Mouse (Mus musculus): ENCODE data around the gene Nolc1.

Nolc1 gene

DNA sequence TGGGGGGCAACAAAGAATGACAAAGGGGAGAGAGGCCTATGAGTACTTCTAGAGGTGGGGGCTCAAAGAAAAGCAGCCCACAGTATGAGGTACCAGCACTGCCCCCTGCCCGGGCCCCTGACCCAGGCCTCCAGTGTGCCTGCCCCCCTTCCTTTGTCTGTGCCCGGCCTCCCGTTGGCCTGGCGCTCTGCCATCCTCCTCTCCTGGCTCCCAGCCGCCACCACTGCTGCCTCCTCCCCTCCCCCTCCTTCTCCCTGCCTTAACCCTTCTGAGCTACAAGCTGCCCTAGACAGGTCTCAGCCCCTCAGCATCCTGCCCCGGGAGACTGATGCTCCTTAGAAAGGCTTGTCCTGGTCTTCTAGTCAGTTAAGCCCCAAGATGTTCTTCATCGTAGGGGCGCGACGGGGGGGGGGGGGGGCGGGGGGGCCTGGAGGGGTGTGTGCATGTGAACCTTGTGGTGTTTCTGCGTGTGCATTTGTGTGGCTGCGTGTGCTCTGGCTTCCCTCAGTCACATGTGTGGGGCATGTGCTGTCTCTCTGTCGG lies 33.7 kb upstream of the Nolc1 start:
- in situ Hi-C loops (cut with MboI, MseI) = loop anchor here (10.0 kb wide), 1 partner anchor 1413 kb away; no protein-coding TSS in a partner anchor

DNA sequence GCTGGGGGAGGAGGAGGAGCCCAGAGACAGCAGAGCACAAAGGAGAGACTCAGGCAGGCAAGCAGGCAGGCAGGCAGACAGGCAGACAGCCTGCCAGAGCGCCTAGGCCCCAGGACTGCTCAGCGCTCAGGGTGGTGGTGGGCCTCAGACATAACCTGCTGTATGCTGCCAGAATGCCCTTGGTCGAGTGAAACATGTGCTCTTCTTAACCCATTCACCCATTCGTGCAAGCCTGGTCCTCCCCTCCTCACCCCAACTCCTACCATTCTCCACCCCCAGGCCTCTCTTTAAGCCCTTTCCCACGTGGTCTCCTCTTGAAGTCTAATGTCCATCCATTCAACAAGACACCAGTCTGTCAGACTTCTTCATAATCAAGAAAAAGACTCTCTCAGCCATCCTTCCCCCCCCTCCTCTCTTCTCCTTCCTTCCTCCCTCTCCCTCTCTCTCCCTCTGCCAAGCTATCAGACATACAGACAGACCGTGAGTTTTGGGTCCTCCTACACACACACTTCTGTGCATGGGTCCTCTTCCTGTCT lies 33.1 kb upstream of the Nolc1 start:
- in situ Hi-C loops (cut with MboI, MseI) = loop anchor here (10.0 kb wide), 1 partner anchor 1412 kb away; no protein-coding TSS in a partner anchor

DNA sequence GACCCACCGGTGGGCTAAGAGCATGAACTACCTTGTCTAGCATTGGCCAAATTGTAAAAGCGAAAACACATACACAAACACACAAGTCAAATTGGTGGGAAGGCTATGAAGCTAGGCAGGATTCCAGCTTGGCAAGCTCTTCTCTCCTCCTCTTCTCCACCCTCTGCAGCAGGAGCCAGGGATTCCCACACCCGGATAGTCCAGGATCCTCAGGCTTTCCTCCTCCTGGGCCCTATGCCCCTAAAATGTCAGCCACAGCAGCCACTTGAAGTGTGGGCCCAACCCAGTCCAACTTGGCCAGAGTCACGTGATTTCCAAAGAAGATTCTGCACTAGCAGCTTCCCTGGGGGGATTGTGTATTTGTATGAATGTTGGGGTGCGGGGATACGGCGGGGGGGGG lies 32.3 kb upstream of the Nolc1 start:
- in situ Hi-C loops (cut with MboI, MseI) = loop anchor here (10.0 kb wide), 1 partner anchor 1411 kb away; no protein-coding TSS in a partner anchor

DNA sequence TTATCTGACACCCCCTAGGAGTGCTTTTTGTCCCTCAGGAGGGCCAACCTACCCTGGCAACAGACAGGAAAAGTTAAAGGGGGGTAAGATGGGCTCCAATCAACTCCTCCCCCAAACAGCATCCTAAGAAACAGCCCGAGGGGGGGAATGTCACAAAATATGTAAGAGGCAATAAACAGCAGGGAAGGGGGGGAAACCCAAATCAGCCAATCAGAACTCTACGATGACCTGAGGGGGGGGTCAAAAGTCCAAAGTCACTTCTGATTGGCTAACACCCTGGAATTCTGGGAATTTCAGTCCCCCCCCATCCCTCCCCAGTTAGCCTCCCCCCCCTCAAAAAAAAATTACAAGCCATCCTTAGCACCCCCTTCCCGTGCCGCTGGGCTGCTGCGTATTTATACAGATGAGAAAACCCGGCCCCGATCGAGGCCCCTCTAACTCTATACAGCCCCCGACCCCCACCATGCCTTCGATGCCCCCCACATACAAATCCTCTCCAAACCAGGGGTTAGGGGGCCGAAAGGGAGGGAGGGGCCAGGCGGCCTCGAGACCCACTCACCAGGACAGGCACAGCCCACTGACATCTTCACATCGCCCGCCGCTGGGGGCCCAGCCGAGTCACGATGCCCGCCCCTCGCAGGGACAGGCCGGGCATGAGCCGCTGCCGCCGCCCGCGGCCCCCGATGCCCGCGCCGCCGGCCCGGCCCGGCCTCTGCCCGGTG lies 31.2 kb upstream of the Nolc1 start, which contains the start of gene Pprc1:
Gene Pprc1 (plus strand): TSS at position 616 of the 722 bp plus-strand sequence.
- in situ Hi-C loops (cut with MboI, MseI) = loop anchor here (10.0 kb wide), 1 partner anchor 1410 kb away; no protein-coding TSS in a partner anchor

GRCm38 (mm10) chr19:46044993-46045695 lies 30.5 kb upstream of the Nolc1 start, which contains the start of gene Ldb1:
Gene Ldb1, minus strand, starts transcription at chr19:46045214.
- in situ Hi-C loops (cut with MboI, MseI) = loop anchor here (10.0 kb wide), 1 partner anchor 1410 kb away; no protein-coding TSS in a partner anchor

- in situ Hi-C loops (cut with MboI, MseI) = loop anchor here (10.0 kb wide), 1 partner anchor 1409 kb away; no protein-coding TSS in a partner anchor
Observed at GRCm38 (mm10) chr19:46045696-46046311, 29.9 kb upstream of the Nolc1 start.

GRCm38 (mm10) chr19:46046621-46047025 lies 29.0 kb upstream of the Nolc1 start:
- in situ Hi-C loops (cut with MboI, MseI) = loop anchor here (10.0 kb wide), 1 partner anchor 1408 kb away; no protein-coding TSS in a partner anchor

- in situ Hi-C loops (cut with MboI, MseI) = loop anchor here (10.0 kb wide), 1 partner anchor 1407 kb away; no protein-coding TSS in a partner anchor
Observed at GRCm38 (mm10) chr19:46047426-46047825, 28.2 kb upstream of the Nolc1 start.

DNA sequence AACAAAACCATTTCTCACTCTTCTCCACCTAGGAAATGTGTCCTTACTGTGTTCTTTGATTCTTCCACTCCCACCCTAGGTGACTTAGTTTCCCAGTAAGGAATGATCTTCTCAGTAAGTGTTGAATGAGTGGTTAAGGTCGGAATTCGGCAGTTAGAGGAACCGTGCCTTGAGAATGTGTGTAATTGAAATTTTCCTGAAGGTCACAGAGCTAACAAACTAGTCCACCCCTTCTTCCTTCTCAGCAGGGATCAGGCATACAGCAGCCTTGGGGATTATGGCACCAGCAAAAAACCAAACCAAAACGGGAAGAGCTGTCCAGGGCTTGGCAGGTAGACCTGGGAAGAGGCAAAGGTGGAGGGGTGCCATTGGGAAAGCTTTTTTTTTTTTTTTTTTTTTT lies 26.5 kb upstream of the Nolc1 start:
- in situ Hi-C loops (cut with MboI, MseI) = loop anchor here (10.0 kb wide), 1 partner anchor 1406 kb away; no protein-coding TSS in a partner anchor

- in situ Hi-C loops (cut with MboI, MseI) = no loop called here
Observed at GRCm38 (mm10) chr19:46050462-46050861, 25.2 kb upstream of the Nolc1 start.

DNA sequence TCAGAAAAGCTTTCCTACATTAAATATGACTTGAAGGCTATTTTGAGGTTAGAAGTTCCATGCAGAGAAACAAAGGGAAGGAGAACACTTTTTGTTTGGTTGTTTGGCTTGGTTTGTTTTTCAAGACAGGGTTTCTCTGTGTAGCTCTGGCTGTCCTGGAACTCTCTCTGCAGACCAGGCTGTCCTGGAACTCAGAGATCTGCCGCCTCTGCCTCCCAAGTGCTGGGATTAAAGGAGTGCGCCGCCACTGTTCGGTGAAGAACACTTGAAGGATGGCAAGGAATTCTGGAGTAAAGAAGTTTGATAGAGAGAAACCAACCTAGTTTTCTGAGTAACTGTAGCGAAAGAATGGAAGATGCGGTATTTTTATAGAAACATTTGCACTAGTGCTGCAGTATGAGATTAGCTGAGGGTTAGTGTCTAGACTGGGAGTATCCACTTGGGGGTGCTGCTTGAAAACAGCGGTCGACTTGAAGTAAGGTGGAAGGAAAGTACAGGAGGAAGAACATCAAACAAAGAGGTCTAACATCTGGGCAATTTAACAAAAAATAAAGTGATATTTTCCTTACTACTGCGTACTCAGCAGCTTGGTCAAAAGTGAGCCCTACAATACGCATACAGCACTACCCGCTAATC lies 19.8 kb upstream of the Nolc1 start:
- in situ Hi-C loops (cut with MboI, MseI) = no loop called here

GRCm38 (mm10) chr19:46056388-46056946 lies 19.2 kb upstream of the Nolc1 start:
- in situ Hi-C loops (cut with MboI, MseI) = no loop called here

GRCm38 (mm10) chr19:46056947-46057607 lies 18.6 kb upstream of the Nolc1 start:
- in situ Hi-C loops (cut with MboI, MseI) = no loop called here

GRCm38 (mm10) chr19:46058466-46058865 lies 17.2 kb upstream of the Nolc1 start:
- in situ Hi-C loops (cut with MboI, MseI) = no loop called here

DNA sequence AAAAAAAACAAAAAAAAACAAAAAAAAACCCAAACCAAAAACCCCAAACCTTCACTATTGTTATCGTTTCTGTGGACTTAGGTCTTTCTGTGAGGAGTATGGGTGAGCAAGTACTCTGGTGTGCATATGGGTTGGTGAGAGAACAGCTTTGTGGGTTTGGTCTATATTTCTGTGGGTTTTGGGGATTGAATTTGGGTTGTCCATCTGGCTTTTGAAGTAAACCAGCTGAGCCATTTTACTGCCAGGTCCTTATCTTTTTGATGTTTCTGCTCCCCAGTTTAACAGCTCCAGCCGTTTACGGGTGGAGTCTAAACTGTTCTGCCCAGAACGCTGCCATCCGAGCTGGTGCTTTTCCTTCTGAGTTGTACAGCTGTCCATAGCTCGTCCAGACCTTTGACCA lies 14.8 kb upstream of the Nolc1 start:
- in situ Hi-C loops (cut with MboI, MseI) = no loop called here

DNA sequence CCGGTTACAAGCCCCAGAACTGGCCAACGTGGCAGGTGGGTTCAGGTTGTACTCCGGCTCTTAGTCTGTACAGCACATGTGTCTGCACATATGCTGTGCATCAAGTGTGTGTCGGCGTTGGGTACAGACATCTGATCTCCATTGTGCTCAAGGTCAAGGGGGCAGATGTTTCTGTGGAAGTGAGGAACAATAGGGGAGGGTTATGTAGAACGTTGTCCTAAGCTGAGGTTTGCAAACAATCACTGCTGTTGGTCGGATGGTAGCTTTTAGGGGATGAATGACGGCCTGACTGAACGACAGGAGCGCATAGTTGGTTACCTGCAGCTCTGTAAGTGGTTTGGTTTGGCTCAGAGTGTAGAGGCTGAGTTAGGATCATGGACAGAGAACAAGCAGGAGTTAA lies 7.6 kb upstream of the Nolc1 start:
- in situ Hi-C loops (cut with MboI, MseI) = no loop called here

DNA sequence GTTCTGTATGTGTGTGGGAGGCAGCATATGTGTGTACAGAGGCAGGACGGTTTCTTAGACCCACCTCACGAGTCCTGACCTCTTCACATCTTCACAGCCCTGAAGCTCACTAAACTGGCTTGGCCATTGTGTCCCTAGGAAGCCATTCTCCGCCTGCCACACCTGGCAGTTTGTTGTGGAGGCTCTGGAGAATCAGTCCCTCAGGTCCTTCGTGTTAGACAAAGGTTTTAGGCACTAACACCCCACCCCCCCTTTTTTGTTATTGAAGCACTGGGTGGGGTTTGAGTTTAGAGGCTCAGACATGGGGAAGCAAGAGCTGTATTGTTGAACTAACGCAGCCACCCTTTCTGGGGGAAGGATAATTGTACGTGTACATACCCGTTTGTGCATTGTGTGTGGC lies 2.4 kb upstream of the Nolc1 start:
- in situ Hi-C loops (cut with MboI, MseI) = no loop called here

DNA sequence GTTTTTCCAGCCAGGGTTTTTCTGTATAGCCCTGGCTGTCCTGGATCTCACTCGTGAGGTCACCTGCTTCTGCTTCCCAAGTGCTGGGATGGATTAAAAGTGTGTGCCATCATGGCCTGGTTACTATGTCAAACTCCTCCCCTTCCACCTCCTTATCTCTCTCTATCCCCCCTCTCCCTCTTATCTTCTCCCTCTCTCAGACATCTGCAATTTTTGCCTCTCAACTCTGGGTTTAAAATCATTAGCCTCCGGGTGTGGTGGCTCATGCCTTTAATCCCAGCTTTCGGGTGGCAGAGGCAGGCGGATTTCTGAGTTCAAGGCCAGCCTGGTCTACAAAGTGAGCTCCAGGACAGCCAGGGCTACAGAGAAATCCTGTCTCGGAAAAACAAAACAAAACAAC lies 1.4 kb upstream of the Nolc1 start:
- in situ Hi-C loops (cut with MboI, MseI) = no loop called here

DNA sequence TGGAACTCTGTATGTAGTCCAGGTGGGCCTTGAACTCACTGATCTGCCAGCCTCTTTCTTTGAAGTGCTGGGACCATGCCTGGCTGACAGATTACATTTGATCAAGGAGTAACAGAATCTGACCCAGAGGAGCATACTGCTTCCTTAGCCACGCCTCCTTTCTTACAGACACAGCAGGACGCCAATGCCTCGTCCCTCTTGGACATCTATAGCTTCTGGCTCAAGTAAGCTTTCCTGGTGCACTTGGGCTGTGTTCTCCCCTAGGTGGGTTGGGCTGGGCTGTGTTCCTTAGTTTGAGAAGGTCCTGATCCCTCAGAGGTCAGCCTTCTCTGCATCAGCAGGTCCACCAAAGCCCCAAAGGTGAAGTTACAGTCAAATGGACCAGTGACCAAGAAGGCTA lies 2.9 kb downstream of the Nolc1 start:
- in situ Hi-C loops (cut with MboI, MseI) = no loop called here

DNA sequence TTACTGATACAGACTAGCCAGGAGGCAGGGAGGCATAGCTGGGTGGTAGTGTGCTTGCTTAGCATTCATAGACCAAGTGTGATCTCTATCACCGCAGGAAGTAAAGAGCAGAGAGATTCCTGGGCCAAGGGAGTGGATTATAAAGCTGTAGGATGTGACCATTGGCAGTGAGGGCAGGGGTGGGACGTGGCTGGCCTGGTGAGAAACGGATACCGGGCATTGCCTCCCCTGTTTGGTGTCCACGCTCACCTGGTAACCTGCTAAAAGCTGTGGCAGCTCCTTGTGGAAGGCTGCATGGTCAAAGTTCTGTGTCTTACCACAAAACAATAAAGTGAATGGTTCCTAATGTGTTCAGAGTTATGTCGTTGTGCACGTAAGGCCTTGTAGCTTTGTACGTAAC lies 9.5 kb downstream of the Nolc1 start:
- in situ Hi-C loops (cut with MboI, MseI) = no loop called here
